Mouse (Mus musculus) brown adipose tissue, adult 24 weeks (tissue): ENCODE data around the gene Gm10985. TPM values are rescaled to one million over a fixed set of nuclear protein-coding genes. Genes with fewer than 3 reads are reported as not detected.

Source experiments
- H3K27ac ChIP-seq: fragments of 200-500 bp; replicated peaks from 2 replicates; pipeline ENCODE4 v1.5.1; 2012; ENCODE audit warnings: low read depth, mild to moderate bottlenecking, low read length
- H3K4me1 ChIP-seq: fragments of 200-500 bp; 2 replicates; pipeline ENCODE4 v1.6.1; 2012; ENCODE audit warnings: low read length, mixed read lengths; ENCODE audit not compliant: control insufficient read depth, insufficient read depth, insufficient read length
- H3K4me3 ChIP-seq: fragments of 200-500 bp; 2 replicates; pipeline ENCODE4 v1.5.1; 2012; ENCODE audit warnings: low read depth, mild to moderate bottlenecking, low read length, moderate library complexity; ENCODE audit not compliant: insufficient read depth
- polyA plus RNA-seq: library from polyadenylated mRNA; stranded (reverse); fragments of >200 nt; gene quantifications from 2 replicates; pipeline ENCODE4 v1.2.4, GENCODE M21; 2012; ENCODE audit not compliant: missing spikeins, insufficient read depth, insufficient read length

Gm10985 gene
- polyA plus RNA-seq, 1 experiment, result not detected

DNA sequence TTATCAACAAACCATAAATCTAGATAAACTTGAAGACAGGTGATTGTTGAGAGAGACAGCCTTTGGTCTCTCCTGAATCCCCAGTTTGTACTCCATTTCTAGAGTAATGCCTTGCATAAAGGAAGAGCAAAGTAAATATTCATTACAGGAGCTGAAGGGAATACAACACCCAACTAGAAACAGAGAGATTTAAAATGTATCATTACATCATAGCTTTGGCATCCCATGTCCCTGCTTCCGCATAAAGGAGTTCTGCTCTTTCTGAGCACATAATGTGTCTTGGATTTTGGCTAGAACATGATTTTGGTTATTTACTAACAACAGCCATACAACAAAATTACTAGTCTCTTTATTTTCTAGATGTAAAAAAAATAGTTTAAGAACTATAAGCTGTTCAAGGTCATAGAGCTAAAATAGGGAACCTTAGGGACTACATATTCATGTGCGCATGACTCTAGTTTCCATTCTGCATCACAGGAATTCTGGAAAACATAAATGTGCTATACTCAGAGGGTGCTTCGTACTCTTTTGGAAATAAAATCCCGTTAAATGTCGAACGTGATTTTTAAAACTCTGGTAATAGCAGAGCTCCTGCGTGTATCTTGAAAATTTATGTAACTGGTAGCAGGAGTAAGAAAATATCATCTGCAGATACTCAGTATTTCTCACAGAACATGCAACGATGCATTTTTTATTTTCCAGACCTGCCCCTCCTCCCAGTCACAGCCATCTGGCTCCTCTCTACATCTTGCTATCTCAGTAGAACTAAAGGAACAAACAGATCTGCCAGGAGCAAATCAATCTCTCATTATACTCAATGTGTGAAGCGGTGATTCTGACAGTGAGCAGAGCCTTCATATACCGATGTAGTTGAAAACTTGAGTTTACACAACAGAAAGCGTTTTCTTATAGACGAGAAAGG is 46.0 kb downstream of the Gm10985 start:
- H3K27ac ChIP-seq, result no peak overlapping the region
- H3K4me3 ChIP-seq, result no peak overlapping the region
- no peaks in the 10 kb centered on the region for H3K4me1 ChIP-seq

Other genes with a start within 250 kb of the Gm10985 start
- gene Frem2, start 187.7 kb upstream of the Gm10985 start, polyA plus RNA-seq, result not detected in 2 replicates
- 66.5 and 72.8 TPM in 2 replicates for gene Ufm1, start 18.7 kb downstream of the Gm10985 start, polyA plus RNA-seq